Mouse (Mus musculus): ENCODE data around the gene Stard3nl. TPM values are rescaled to one million over a fixed set of nuclear protein-coding genes. Genes with fewer than 3 reads are reported as not detected.

Gene Stard3nl
- 10 to 100 TPM; 19.0 to 22.9 TPM for total RNA-seq (2021)

- DNase-seq: peak; percentile 99
- intact Hi-C loops (cut with DNase I): no loop called here
Measured at GRCm38 (mm10) chr13:19395688-19396354, at the start of gene Stard3nl. Gene Stard3nl, minus strand, starts transcription at chr13:19395795.

GRCm38 (mm10) chr13:19438040-19438439 lies 42.4 kb upstream of the Stard3nl start:
- intact Hi-C loops (cut with DNase I): loop anchor here (2.0 to 5.0 kb wide), 2 partner anchors 73 to 261 kb away; no protein-coding TSS in a partner anchor
- DNase-seq: peak in 1 of 2 experiments; percentile 14

GRCm38 (mm10) chr13:19429812-19430370 lies 34.3 kb upstream of the Stard3nl start:
- DNase-seq: no peak
- intact Hi-C loops (cut with DNase I): no loop called here

- intact Hi-C loops (cut with DNase I): no loop called here
- no peak for DNase-seq
Measured at GRCm38 (mm10) chr13:19428076-19428475, 32.5 kb upstream of the Stard3nl start.

GRCm38 (mm10) chr13:19424563-19424962 lies 29.0 kb upstream of the Stard3nl start:
- intact Hi-C loops (cut with DNase I): no loop called here
- DNase-seq: no peak

GRCm38 (mm10) chr13:19422521-19422920 lies 26.9 kb upstream of the Stard3nl start:
- no peak for DNase-seq
- intact Hi-C loops (cut with DNase I): no loop called here

GRCm38 (mm10) chr13:19417885-19418521 lies 22.4 kb upstream of the Stard3nl start:
- no peak for DNase-seq
- intact Hi-C loops (cut with DNase I): no loop called here

GRCm38 (mm10) chr13:19415894-19416531 lies 20.4 kb upstream of the Stard3nl start:
- intact Hi-C loops (cut with DNase I): no loop called here
- DNase-seq: no peak

GRCm38 (mm10) chr13:19415337-19415736 lies 19.7 kb upstream of the Stard3nl start:
- no peak for DNase-seq
- intact Hi-C loops (cut with DNase I): no loop called here

GRCm38 (mm10) chr13:19412334-19412939 lies 16.8 kb upstream of the Stard3nl start:
- intact Hi-C loops (cut with DNase I): no loop called here
- no peak for DNase-seq

GRCm38 (mm10) chr13:19411886-19412285 lies 16.3 kb upstream of the Stard3nl start:
- no peak for DNase-seq
- intact Hi-C loops (cut with DNase I): no loop called here

- DNase-seq: no peak
Measured at GRCm38 (mm10) chr13:19410694-19411093, 15.1 kb upstream of the Stard3nl start.

GRCm38 (mm10) chr13:19407953-19408352 lies 12.4 kb upstream of the Stard3nl start:
- intact Hi-C loops (cut with DNase I): no loop called here
- DNase-seq: no peak

More at GRCm38 (mm10) chr13:19410694-19411093, 15.1 kb upstream of the Stard3nl start:
- intact Hi-C loops (cut with DNase I): no loop called here

GRCm38 (mm10) chr13:19404623-19405022 lies 9.0 kb upstream of the Stard3nl start:
- intact Hi-C loops (cut with DNase I): no loop called here
- no peak for DNase-seq

GRCm38 (mm10) chr13:19394798-19395687 lies 552 bp downstream of the Stard3nl start:
- intact Hi-C loops (cut with DNase I): no loop called here
- DNase-seq: no peak

GRCm38 (mm10) chr13:19394171-19394570 lies 1.4 kb downstream of the Stard3nl start:
- DNase-seq: peak; percentile 10 to 15

GRCm38 (mm10) chr13:19393731-19394130 lies 1.9 kb downstream of the Stard3nl start:
- DNase-seq: no peak
- intact Hi-C loops (cut with DNase I): no loop called here

More at GRCm38 (mm10) chr13:19394171-19394570, 1.4 kb downstream of the Stard3nl start:
- intact Hi-C loops (cut with DNase I): no loop called here

GRCm38 (mm10) chr13:19391608-19392007 lies 4.0 kb downstream of the Stard3nl start:
- intact Hi-C loops (cut with DNase I): no loop called here
- no peak for DNase-seq

- DNase-seq: no peak
- intact Hi-C loops (cut with DNase I): no loop called here
Measured at GRCm38 (mm10) chr13:19390296-19390695, 5.3 kb downstream of the Stard3nl start.

GRCm38 (mm10) chr13:19389896-19390295 lies 5.7 kb downstream of the Stard3nl start:
- intact Hi-C loops (cut with DNase I): no loop called here
- no peak for DNase-seq

All from heart, postnatal 10 days (tissue).